Mouse (Mus musculus) regulatory T cell (primary cell): ENCODE results near the gene Klf13.

Experiments used
- in situ Hi-C: fragments of 300-600 bp; cut with MboI, MseI; formaldehyde crosslinking; loops from one replicate; pipeline ENCODE4 v1.15.1; 2025; ENCODE audit warnings: high pct_unique_total_duplicates

Gene Klf13

DNA sequence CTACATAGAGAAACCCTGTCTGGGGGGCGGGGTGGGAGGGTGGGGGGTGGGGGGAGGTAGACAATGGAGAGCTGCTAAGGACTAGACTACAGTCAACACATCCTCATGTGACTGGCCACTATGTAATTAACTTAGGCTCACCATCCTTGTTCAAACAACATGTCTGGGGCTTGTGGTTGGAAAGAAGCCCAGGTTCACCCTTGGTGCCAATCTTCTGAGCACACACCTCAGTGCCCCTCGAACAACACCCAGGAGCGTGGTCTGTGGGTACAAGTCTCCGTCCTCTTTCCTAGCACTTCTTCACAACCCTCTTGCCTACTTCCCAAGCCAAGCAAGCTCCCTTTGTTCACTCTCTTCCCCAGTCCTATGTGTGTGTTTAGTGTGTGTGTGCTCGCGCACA, 11.6 kb downstream of the Klf13 start:
- in situ Hi-C loops, result no loop called here

DNA sequence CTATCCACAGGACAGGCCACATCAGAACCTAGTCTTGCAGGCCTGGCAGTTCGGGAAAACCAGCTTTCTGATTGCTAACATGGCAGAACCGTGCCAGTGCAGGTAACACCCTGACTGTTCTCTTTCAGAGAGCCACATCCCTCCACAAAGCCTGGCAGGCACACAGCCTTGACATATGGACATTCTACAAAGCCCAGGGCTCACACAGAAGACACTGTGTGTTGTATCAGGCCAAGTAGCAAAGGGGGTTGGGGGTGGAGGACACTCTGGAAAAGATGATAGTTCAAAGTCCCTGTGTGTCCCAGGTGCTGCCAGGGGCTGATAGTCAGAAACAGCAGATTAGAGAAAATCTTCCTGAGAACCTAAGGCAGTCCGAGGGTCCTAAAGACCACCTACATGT, 12.2 kb downstream of the Klf13 start:
- in situ Hi-C loops, result no loop called here

GRCm38 (mm10) chr7:63925413-63926360, 13.0 kb downstream of the Klf13 start:
- in situ Hi-C loops, result no loop called here

GRCm38 (mm10) chr7:63924747-63925412, 13.8 kb downstream of the Klf13 start:
- in situ Hi-C loops, result no loop called here

DNA sequence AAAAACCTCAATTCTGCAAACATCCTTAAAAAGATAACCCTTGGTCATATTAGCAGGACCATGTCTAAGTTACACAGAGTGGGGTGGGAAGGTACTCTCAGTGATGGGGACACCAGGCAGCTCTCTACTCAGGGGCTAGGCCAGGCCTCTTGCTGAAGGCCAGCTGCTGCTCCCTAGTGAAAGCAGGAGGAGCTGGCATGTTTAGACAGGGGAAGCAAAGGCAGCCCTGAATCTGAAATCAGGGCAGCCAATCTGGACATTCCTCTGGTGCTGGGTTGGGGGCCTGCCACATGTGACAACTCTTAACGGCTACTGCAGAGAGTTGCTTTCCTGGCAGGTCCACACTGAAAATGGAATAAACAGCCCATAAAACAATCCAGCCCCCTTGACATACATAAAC, 14.6 kb downstream of the Klf13 start:
- in situ Hi-C loops, result no loop called here

DNA sequence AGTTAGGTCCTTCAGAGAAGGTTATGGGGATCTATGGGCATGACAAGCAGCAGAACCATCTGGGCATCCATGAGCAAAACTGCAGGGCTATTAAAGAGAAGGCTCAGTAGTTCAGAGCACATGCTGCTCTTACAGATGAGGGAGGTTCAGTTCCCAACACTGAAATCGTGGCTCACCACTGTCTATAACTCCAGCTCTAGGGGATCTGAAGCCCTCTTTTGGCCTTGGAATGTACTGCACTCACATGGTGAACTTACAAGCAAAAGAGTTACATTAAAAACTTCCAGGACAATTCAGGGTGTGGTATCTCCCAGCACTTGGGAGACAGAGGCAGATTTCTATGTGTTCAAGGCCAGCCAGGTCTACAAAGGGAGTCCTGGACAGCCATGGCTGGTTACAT, 15.7 kb downstream of the Klf13 start:
- in situ Hi-C loops, result no loop called here

GRCm38 (mm10) chr7:63922571-63922970, 16.1 kb downstream of the Klf13 start:
- in situ Hi-C loops, result no loop called here

GRCm38 (mm10) chr7:63921909-63922562, 16.7 kb downstream of the Klf13 start:
- in situ Hi-C loops, result no loop called here

GRCm38 (mm10) chr7:63918771-63919768, 19.6 kb downstream of the Klf13 start:
- in situ Hi-C loops, result loop anchor here (5.0 kb wide), 1 partner anchor 62 kb away; no protein-coding TSS in a partner anchor

- in situ Hi-C loops, result loop anchor here (5.0 kb wide), 1 partner anchor 60 kb away; no protein-coding TSS in a partner anchor
Observed at GRCm38 (mm10) chr7:63917693-63918092, 21.0 kb downstream of the Klf13 start.

DNA sequence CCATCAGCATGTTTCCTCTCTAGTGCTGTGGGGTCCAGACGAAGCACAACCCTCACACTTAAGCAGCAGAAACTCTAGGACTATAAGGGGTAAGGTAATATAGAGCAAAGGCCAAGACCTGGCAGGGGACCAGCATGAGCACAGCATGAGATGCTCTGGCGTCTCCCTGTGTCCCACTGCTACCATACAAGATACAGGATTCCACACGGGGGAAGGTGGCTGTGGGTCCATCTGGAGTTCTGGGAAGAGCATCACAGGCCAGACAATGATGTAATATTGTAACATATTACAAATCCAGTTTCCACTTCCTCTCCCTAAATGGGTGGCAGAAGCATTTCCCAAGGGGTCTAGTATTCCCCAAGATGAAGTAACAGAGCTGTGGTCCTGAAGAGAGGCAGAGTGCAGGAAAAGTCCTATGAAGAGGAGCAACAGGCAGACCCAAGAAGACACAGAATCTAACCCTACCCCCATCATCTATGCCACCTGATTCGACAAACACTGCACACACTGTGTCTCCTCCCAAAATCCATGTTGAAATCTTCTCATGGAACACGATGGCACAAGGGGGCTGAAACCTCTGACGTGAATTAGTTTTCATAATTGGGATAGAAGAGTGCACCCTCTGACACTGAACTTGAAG, 22.3 kb downstream of the Klf13 start, which contains the start of gene E030018B13Rik:
Gene E030018B13Rik, plus strand, starts transcription at position 590 of the 640 bp plus-strand sequence.
- in situ Hi-C loops, result loop anchor here (5.0 kb wide), 1 partner anchor 59 kb away; no protein-coding TSS in a partner anchor

GRCm38 (mm10) chr7:63914891-63915290, 23.8 kb downstream of the Klf13 start:
- in situ Hi-C loops, result loop anchor here (5.0 kb wide), 1 partner anchor 58 kb away; no protein-coding TSS in a partner anchor

GRCm38 (mm10) chr7:63913724-63914692, 24.7 kb downstream of the Klf13 start:
- in situ Hi-C loops, result no loop called here

DNA sequence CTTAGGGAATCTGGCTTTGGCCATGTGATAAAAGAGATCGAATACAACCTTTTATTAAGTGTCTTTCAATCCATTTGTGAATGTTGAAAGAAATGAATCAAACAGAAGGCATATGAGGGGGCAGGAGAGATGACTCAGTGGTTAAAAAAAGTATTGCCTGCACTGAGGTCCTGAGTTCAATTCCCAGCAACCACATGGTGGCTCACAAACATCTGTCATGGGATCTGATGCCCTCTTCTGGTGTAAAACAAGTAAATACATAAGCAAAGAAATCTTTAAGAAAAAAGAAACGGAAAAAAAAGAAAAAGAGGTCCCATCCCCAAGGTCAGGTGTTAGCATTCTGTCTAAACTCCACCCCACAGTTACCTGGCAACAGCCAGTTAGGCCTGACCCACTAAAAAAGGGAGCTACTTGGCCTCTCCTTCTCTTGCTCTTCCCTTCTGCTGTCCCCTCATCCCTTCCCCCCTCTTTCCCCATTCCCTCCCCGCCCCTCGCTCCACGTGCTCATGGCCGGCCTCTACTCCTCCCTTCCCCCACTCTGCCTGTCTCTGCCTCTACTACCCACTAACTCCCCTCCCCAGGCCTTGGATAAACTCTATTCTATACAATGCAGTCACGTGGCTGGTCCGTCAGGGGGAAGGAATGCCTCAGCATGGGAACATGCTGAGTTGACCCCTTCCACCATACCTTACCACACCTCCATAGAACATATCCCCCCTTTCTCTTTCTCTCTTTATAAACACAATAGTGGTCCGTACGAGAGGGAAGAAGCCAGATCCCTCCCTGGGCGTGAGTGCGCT, 25.6 kb downstream of the Klf13 start:
- in situ Hi-C loops, result no loop called here

- in situ Hi-C loops, result no loop called here
Observed at GRCm38 (mm10) chr7:63912234-63912810, 26.4 kb downstream of the Klf13 start.

GRCm38 (mm10) chr7:63911383-63912233, 27.1 kb downstream of the Klf13 start:
- in situ Hi-C loops, result no loop called here

- in situ Hi-C loops, result no loop called here
Observed at GRCm38 (mm10) chr7:63910912-63911311, 27.8 kb downstream of the Klf13 start.
